Mouse (Mus musculus): ENCODE measurements around the gene Osbpl10.

DNA sequence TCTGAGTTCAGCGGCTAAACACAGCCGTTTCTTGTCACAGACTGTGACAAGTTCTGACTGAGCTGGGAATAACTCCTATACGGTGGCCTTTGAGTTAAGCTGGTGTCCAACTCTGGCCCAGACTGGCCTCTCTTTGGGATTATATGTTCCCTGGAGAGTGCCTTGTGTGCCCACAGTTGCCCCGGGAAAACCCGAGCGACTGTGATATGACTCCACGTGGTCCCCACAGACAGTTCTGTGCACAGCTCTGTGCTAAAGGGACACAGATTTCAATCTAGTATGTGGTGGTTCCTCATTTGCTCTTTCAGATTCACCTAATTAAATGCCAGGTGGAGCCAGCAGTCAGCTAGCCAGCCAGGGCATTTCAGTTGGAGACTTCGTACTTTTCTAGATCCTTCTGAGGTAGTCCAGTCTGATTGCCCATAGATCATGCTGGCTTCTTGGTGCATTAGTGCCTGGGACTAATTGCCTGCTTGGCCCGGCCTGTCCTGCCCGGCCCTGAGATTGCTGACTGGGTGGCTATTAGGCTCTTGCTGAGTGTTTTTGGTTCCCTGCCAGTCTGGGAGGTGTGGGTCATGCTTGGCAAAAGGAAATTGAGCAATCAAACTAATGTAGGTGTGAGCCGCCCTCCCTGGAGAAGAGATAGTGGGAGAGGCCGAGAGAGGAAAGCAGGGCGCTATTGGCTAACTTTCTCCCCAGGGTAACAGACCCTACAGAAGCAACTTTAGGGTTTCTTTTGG, 71.8 kb downstream of the Osbpl10 start:
- TF ChIP-seq CTCF (conservative IDR thresholded peaks at IDR 0.05 in 1 of 2, IDR thresholded peaks at IDR 0.05 in 1 of 2; ENCODE audit: low read depth in 2 of 2, low read length in 2 of 2): no peak
- TF ChIP-seq POLR2A (IDR thresholded peaks at IDR 0.05; ENCODE audit: low read depth, low read length): no peak
- no peak for TF ChIP-seq BHLHE40 (IDR thresholded peaks at IDR 0.05; ENCODE audit: low read depth, low read length)
- no peak for TF ChIP-seq KAT2A (IDR thresholded peaks at IDR 0.05; ENCODE audit: insufficient replicate concordance, low read length)
- TF ChIP-seq NELFE (IDR thresholded peaks at IDR 0.05; ENCODE audit: low read depth, low read length): no peak
- TF ChIP-seq SIN3A (IDR thresholded peaks at IDR 0.05; ENCODE audit: low read length): no peak
- no peak for TF ChIP-seq EP300 (IDR thresholded peaks at IDR 0.05; ENCODE audit: low read length)
- no peak for TF ChIP-seq ZNF384 (IDR thresholded peaks at IDR 0.05; ENCODE audit: low read depth, low read length)
- TF ChIP-seq TBP (conservative IDR thresholded peaks at IDR 0.05; ENCODE audit: low read depth, low read length): no peak
- TF ChIP-seq MAFK (IDR thresholded peaks at IDR 0.05; ENCODE audit: insufficient replicate concordance, low read length): no peak
- TF ChIP-seq MXI1 (IDR thresholded peaks at IDR 0.05; ENCODE audit: low read depth, low read length): no peak
- TF ChIP-seq HCFC1 (IDR thresholded peaks at IDR 0.05; ENCODE audit: low read depth, low read length): no peak
- TF ChIP-seq MEF2A (IDR thresholded peaks at IDR 0.05; ENCODE audit: borderline replicate concordance, low read depth, low read length): no peak

Measured in CH12.LX (cell line).